Mouse (Mus musculus) embryonic facial prominence, embryonic 15.5 days (tissue): ENCODE results near the gene Gng7. TPM values are rescaled to one million over a fixed set of nuclear protein-coding genes. Genes with fewer than 3 reads are reported as not detected.
A peak's percentile ranks its signal among the peaks of the same experiment; 100 is the strongest.

Experiments
- ATAC-seq: fragments of 200-750 bp; cut with Nextera tagmentation; 2 replicates; pipeline ENCODE4 v1.8.0; 2017; ENCODE audit warnings: low read depth, moderate TSS enrichment; ENCODE audit not compliant: insufficient number of reproducible peaks, low FRiP score, low TSS enrichment
- H3K27ac ChIP-seq: fragments of 300-500 bp; sonication (generic); replicated peaks from 2 replicates; pipeline ENCODE4 v1.5.1; 2015; ENCODE audit warnings: mild to moderate bottlenecking, inconsistent platforms
- H3K27me3 ChIP-seq: fragments of 300-500 bp; sonication (generic); 2 replicates; pipeline ENCODE4 v1.6.1; 2015; ENCODE audit warnings: inconsistent platforms
- H3K36me3 ChIP-seq: fragments of 300-500 bp; sonication (generic); 2 replicates; pipeline ENCODE4 v1.6.1; 2015; ENCODE audit warnings: mild to moderate bottlenecking, inconsistent platforms
- H3K4me1 ChIP-seq: fragments of 300-500 bp; sonication (generic); 2 replicates; pipeline ENCODE4 v1.6.1; 2015; ENCODE audit warnings: inconsistent platforms
- H3K4me2 ChIP-seq: fragments of 300-500 bp; sonication (generic); replicated peaks from 2 replicates; pipeline ENCODE4 v1.6.1; 2015; ENCODE audit warnings: mild to moderate bottlenecking, inconsistent platforms
- H3K4me3 ChIP-seq: fragments of 300-500 bp; sonication (generic); replicated peaks from 2 replicates; pipeline ENCODE4 v1.5.1; 2015; ENCODE audit warnings: mild to moderate bottlenecking, inconsistent platforms
- H3K9ac ChIP-seq: fragments of 300-500 bp; sonication (generic); 2 replicates; pipeline ENCODE4 v1.6.1; 2015; ENCODE audit warnings: inconsistent platforms
- H3K9me3 ChIP-seq: fragments of 300-500 bp; sonication (generic); replicated peaks from 2 replicates; pipeline ENCODE4 v1.6.1; 2016; ENCODE audit warnings: inconsistent platforms
- WGBS: fragments of 180-500 bp; shearing (Covaris S2); methylation state at CpG from one replicate; pipeline ENCODE4 v1.1.7; 2015; 5-methylcytosine and 5-hydroxymethylcytosine counted together
- polyA plus RNA-seq: library from polyadenylated mRNA; unstranded; fragments of >200 nt; fragmentation: Nextera tagmentation; extraction: Ambion mirVana; gene quantifications from 2 replicates; pipeline ENCODE4 v1.2.1, GENCODE M21; 2015

The Gng7 gene
- polyA plus RNA-seq, 1 experiment from 2014 or later, result 12.3 TPM

- H3K4me3 ChIP-seq, result no peak overlapping the region
- no peaks in the 10 kb centered on the region for H3K9me3 ChIP-seq
- H3K9ac ChIP-seq, result no peak overlapping the region
- no peaks in the 10 kb centered on the region for H3K36me3 ChIP-seq
- ATAC-seq, result no peak
- WGBS, result 62% methylated on average over 4 of the region's 4 CpGs
- no peak overlapping the region for H3K27ac ChIP-seq
- peaks cover 11% of the 10 kb centered on the region for H3K4me1 ChIP-seq
- H3K27me3 ChIP-seq, result peaks cover 34% of the 10 kb centered on the region
- no peak overlapping the region for H3K4me2 ChIP-seq
These were observed 32.4 kb downstream of the Gng7 start for GRCm38 (mm10) chr10:80982381-80982780.

GRCm38 (mm10) chr10:80981564-80982112, 33.1 kb downstream of the Gng7 start:
- H3K4me3 ChIP-seq, result no peak overlapping the region
- ATAC-seq, result no peak
- H3K9ac ChIP-seq, result no peak overlapping the region
- 60% methylated on average over 7 of the region's 7 CpGs for WGBS
- no peak overlapping the region for H3K4me2 ChIP-seq
- no peaks in the 10 kb centered on the region for H3K36me3 ChIP-seq
- H3K27me3 ChIP-seq, result peaks cover 31% of the 10 kb centered on the region
- no peaks in the 10 kb centered on the region for H3K9me3 ChIP-seq
- no peak overlapping the region for H3K27ac ChIP-seq
- peaks cover 11% of the 10 kb centered on the region for H3K4me1 ChIP-seq

- no peak for ATAC-seq
- H3K27ac ChIP-seq, result no peak overlapping the region
- H3K4me1 ChIP-seq, result peaks cover 8% of the 10 kb centered on the region
- no peak overlapping the region for H3K4me3 ChIP-seq
- H3K4me2 ChIP-seq, result no peak overlapping the region
- no peaks in the 10 kb centered on the region for H3K9me3 ChIP-seq
- no peak overlapping the region for H3K9ac ChIP-seq
- WGBS, result 88% methylated on average over 11 of the region's 11 CpGs
- no peaks in the 10 kb centered on the region for H3K27me3 ChIP-seq
- no peaks in the 10 kb centered on the region for H3K36me3 ChIP-seq
These were observed 39.3 kb downstream of the Gng7 start for GRCm38 (mm10) chr10:80975478-80975877.

- no peak overlapping the region for H3K4me2 ChIP-seq
- no peak for ATAC-seq
- WGBS, result 96% methylated on average over 1 of the region's 1 CpGs
These were observed 41.0 kb downstream of the Gng7 start for GRCm38 (mm10) chr10:80973722-80974121.

GRCm38 (mm10) chr10:80972071-80972987, 42.4 kb downstream of the Gng7 start:
- peaks cover 12% of the 10 kb centered on the region for H3K4me1 ChIP-seq
- peak; percentile 5; the same call in 1 of the 2 replicates for ATAC-seq
- WGBS, result 40% methylated on average over 11 of the region's 11 CpGs
- no peaks in the 10 kb centered on the region for H3K9me3 ChIP-seq
- peak overlapping the region; percentile 24; the same call in 1 of the 2 replicates for H3K27ac ChIP-seq
- H3K27me3 ChIP-seq, result no peaks in the 10 kb centered on the region
- no peak overlapping the region for H3K9ac ChIP-seq
- no peak overlapping the region for H3K4me2 ChIP-seq
- no peak overlapping the region for H3K4me3 ChIP-seq
- no peaks in the 10 kb centered on the region for H3K36me3 ChIP-seq

More at GRCm38 (mm10) chr10:80973722-80974121, 41.0 kb downstream of the Gng7 start:
- Histone ChIP-seq H3K27ac (no peak overlapping the region), H3K4me3 (no peak overlapping the region), H3K27me3 (no peaks in the 10 kb centered on the region), H3K36me3 (no peaks in the 10 kb centered on the region), H3K4me1 (peaks cover 8% of the 10 kb centered on the region), H3K9me3 (no peaks in the 10 kb centered on the region), H3K9ac (no peak overlapping the region)

- Histone ChIP-seq H3K27ac (no peak overlapping the region), H3K9me3 (no peaks in the 10 kb centered on the region), H3K4me3 (no peak overlapping the region), H3K4me1 (peaks cover 17% of the 10 kb centered on the region), H3K36me3 (no peaks in the 10 kb centered on the region), H3K27me3 (no peaks in the 10 kb centered on the region), H3K4me2 (no peak overlapping the region), H3K9ac (no peak overlapping the region)
- ATAC-seq, result no peak
- WGBS, result 72% methylated on average over 15 of the region's 15 CpGs
These were observed 43.2 kb downstream of the Gng7 start for GRCm38 (mm10) chr10:80971533-80971932.

GRCm38 (mm10) chr10:80970159-80970558, 44.6 kb downstream of the Gng7 start:
- Histone ChIP-seq H3K4me3 (no peak overlapping the region), H3K27ac (no peak overlapping the region), H3K4me2 (no peak overlapping the region), H3K4me1 (peaks cover 20% of the 10 kb centered on the region), H3K9me3 (no peaks in the 10 kb centered on the region), H3K36me3 (no peaks in the 10 kb centered on the region), H3K9ac (no peak overlapping the region), H3K27me3 (no peaks in the 10 kb centered on the region)
- no peak for ATAC-seq
- WGBS, result 86% methylated on average over 8 of the region's 8 CpGs

GRCm38 (mm10) chr10:80969298-80969697, 45.4 kb downstream of the Gng7 start:
- H3K36me3 ChIP-seq, result no peaks in the 10 kb centered on the region
- no peak overlapping the region for H3K27ac ChIP-seq
- H3K27me3 ChIP-seq, result no peaks in the 10 kb centered on the region
- peaks cover 22% of the 10 kb centered on the region for H3K4me1 ChIP-seq
- H3K9me3 ChIP-seq, result no peaks in the 10 kb centered on the region
- H3K4me3 ChIP-seq, result no peak overlapping the region
- ATAC-seq, result no peak
- no peak overlapping the region for H3K4me2 ChIP-seq
- H3K9ac ChIP-seq, result no peak overlapping the region
- 76% methylated on average over 3 of the region's 3 CpGs for WGBS

GRCm38 (mm10) chr10:80968106-80968505, 46.6 kb downstream of the Gng7 start:
- WGBS, result 88% methylated on average over 4 of the region's 4 CpGs
- H3K4me1 ChIP-seq, result peaks cover 31% of the 10 kb centered on the region
- H3K9me3 ChIP-seq, result no peaks in the 10 kb centered on the region
- H3K4me2 ChIP-seq, result no peak overlapping the region
- no peak for ATAC-seq
- no peak overlapping the region for H3K9ac ChIP-seq
- H3K27ac ChIP-seq, result no peak overlapping the region
- no peak overlapping the region for H3K4me3 ChIP-seq
- H3K27me3 ChIP-seq, result no peaks in the 10 kb centered on the region
- no peaks in the 10 kb centered on the region for H3K36me3 ChIP-seq

- Histone ChIP-seq H3K4me1 (peaks cover 26% of the 10 kb centered on the region), H3K36me3 (no peaks in the 10 kb centered on the region), H3K4me3 (no peak overlapping the region), H3K9me3 (no peaks in the 10 kb centered on the region), H3K9ac (no peak overlapping the region; the same call in 1 of the 2 replicates), H3K4me2 (no peak overlapping the region), H3K27me3 (no peaks in the 10 kb centered on the region), H3K27ac (no peak overlapping the region)
- 0 out of 2 replicates have a peak, but pooled peaks have one; percentile 29 for ATAC-seq
- WGBS, result 53% methylated on average over 3 of the region's 3 CpGs
These were observed 47.6 kb downstream of the Gng7 start for GRCm38 (mm10) chr10:80967101-80967656.

GRCm38 (mm10) chr10:80966296-80966695, 48.4 kb downstream of the Gng7 start:
- Histone ChIP-seq H3K4me3 (no peak overlapping the region), H3K9me3 (no peaks in the 10 kb centered on the region), H3K27me3 (no peaks in the 10 kb centered on the region), H3K4me2 (no peak overlapping the region), H3K27ac (no peak overlapping the region), H3K36me3 (no peaks in the 10 kb centered on the region), H3K4me1 (peaks cover 35% of the 10 kb centered on the region), H3K9ac (no peak overlapping the region)
- 41% methylated on average over 12 of the region's 12 CpGs for WGBS
- no peak for ATAC-seq
